Mouse (Mus musculus) midbrain, postnatal 0 days (tissue): ENCODE data around the gene Sdccag8. TPM values are rescaled to one million over a fixed set of nuclear protein-coding genes. Genes with fewer than 3 reads are reported as not detected.
A peak's percentile ranks its signal among the peaks of the same experiment; 100 is the strongest.

ENCODE experiments used
- ATAC-seq: fragments of 200-750 bp; cut with Nextera tagmentation; 2 replicates; pipeline ENCODE4 v1.8.0; 2017; ENCODE audit warnings: moderate number of reproducible peaks, mild to moderate bottlenecking, moderate TSS enrichment, moderate library complexity; ENCODE audit not compliant: low FRiP score
- DNase-seq: peaks from one replicate; pipeline ENCODE4 v3.0.0-alpha.2; 2015; ENCODE audit warnings: low spot score
- H3K27ac ChIP-seq: fragments of 300-500 bp; sonication (generic); 2 replicates; pipeline ENCODE4 v1.5.1; 2014; ENCODE audit warnings: low read depth, mild to moderate bottlenecking, low read length, mixed read lengths
- H3K27me3 ChIP-seq: fragments of 300-500 bp; sonication (generic); 2 replicates; pipeline ENCODE4 v1.6.1; 2014; ENCODE audit warnings: low read length, control low read depth, mixed read lengths; ENCODE audit not compliant: insufficient read depth
- H3K36me3 ChIP-seq: fragments of 300-500 bp; sonication (generic); 2 replicates; pipeline ENCODE4 v1.6.1; 2014; ENCODE audit warnings: low read length, control low read depth, mixed read lengths; ENCODE audit not compliant: insufficient read depth
- H3K4me1 ChIP-seq: fragments of 300-500 bp; sonication (generic); 2 replicates; pipeline ENCODE4 v1.6.1; 2014; ENCODE audit warnings: mild to moderate bottlenecking, control low read depth, antibody characterized with exemption, low read length, mixed read lengths; ENCODE audit not compliant: insufficient read depth
- H3K4me2 ChIP-seq: fragments of 300-500 bp; sonication (generic); 2 replicates; pipeline ENCODE4 v1.6.1; 2014; ENCODE audit warnings: low read depth, mild to moderate bottlenecking, low read length, mixed read lengths; ENCODE audit not compliant: poor library complexity, severe bottlenecking
- H3K4me3 ChIP-seq: fragments of 300-500 bp; sonication (generic); 2 replicates; pipeline ENCODE4 v1.5.1; 2014; ENCODE audit warnings: low read depth, mild to moderate bottlenecking, low read length, moderate library complexity
- H3K9ac ChIP-seq: fragments of 300-500 bp; sonication (generic); replicated peaks from 2 replicates; pipeline ENCODE4 v1.6.1; 2014; ENCODE audit warnings: mild to moderate bottlenecking, low read length, moderate library complexity, mixed read lengths; ENCODE audit not compliant: poor library complexity, severe bottlenecking
- H3K9me3 ChIP-seq: fragments of 300-500 bp; sonication (generic); 2 replicates; pipeline ENCODE4 v1.6.1; 2016; ENCODE audit warnings: low read length, control low read depth
- CTCF ChIP-seq: IDR thresholded peaks from 2 replicates; pipeline ENCODE4 v1.5.1; 2016; ENCODE audit warnings: antibody characterized with exemption, mild to moderate bottlenecking
- WGBS: fragments of 180-500 bp; shearing (Covaris S2); extraction: QIAGEN DNeasy Blood & Tissue Kit; methylation state at CpG from one replicate; pipeline ENCODE4 v1.1.7; 2014; 5-methylcytosine and 5-hydroxymethylcytosine counted together
- polyA plus RNA-seq: library from polyadenylated mRNA; unstranded; fragments of >200 nt; fragmentation: Nextera tagmentation; extraction: Ambion mirVana; gene quantifications from 2 replicates; pipeline ENCODE4 v1.2.1, GENCODE M21; 2015
- total RNA-seq: library from RNA; depleted of rRNA; stranded (reverse); fragments of >200 nt; gene quantifications from 2 replicates; pipeline ENCODE4 v1.2.3, GENCODE M21; 2014

The Sdccag8 gene
- total and polyA plus RNA-seq, 2 experiments from 2014 or later = 6.1 to 26.8 TPM

DNA sequence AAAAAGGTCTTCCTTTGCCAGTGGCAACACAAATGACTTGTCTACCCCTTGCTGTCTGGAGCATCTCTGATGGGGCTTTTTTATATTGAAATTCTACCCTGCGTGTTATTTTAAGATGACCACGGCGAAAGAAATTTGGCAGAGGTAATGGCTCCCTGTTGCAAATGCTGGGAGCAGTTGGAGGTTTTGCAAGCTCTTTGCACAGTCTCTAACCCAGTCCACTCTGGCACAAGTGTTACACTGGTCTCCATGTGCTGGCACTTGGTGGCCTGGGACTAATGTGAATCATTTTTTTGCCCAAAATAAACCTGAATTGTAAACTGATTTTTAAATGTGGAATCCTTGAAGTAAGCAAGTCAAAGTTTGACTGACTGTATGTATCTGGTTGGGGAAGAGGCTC lies 199.3 kb downstream of the Sdccag8 start:
- Histone ChIP-seq H3K27me3 (no peaks in the 10 kb centered on the region), H3K4me1 (peaks cover 3% of the 10 kb centered on the region; the same call in 1 of the 2 replicates), H3K9ac (no peak overlapping the region), H3K36me3 (no peaks in the 10 kb centered on the region), H3K4me2 (no peak overlapping the region), H3K9me3 (no peaks in the 10 kb centered on the region), H3K27ac (no peak overlapping the region; the same call in 1 of the 2 replicates), H3K4me3 (no peak overlapping the region)
- no peak for ATAC-seq
- no peak for TF ChIP-seq CTCF
- no peak for DNase-seq
- WGBS = 71% methylated on average over 3 of the region's 3 CpGs

DNA sequence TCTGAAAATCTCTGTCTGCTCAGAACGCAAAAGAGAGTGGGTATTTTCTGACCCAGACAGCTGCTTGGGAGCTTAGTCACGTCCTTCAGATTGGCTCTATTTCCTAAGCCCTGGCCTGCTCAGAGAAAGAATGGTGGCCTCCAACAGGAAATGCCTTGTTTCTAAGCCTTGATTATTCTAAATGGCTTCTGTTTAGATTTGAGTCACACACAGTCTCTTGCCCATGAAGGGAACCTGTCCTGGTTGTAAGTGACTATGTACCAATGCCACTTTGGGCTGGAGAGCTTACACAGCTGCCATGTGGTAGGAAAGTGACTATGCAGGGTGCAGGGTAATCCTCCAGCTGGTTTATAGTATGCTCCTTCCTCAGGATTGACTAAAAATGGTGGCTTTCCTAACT lies 199.9 kb downstream of the Sdccag8 start:
- no peak overlapping the region for H3K4me2 ChIP-seq
- WGBS = 14% methylated on average over 2 of the region's 2 CpGs
- H3K4me1 ChIP-seq = peaks cover 3% of the 10 kb centered on the region; the same call in 1 of the 2 replicates
- no peak overlapping the region for H3K9ac ChIP-seq
- peak; percentile 48 for DNase-seq
- H3K27me3 ChIP-seq = no peaks in the 10 kb centered on the region
- peak overlapping the region; percentile 39; the same call in 1 of the 2 replicates for H3K27ac ChIP-seq
- H3K9me3 ChIP-seq = no peaks in the 10 kb centered on the region
- peak; percentile 15; the same call in 1 of the 2 replicates for ATAC-seq
- no peak for TF ChIP-seq CTCF
- H3K4me3 ChIP-seq = no peak overlapping the region
- no peaks in the 10 kb centered on the region; the same call in 1 of the 2 replicates for H3K36me3 ChIP-seq

DNA sequence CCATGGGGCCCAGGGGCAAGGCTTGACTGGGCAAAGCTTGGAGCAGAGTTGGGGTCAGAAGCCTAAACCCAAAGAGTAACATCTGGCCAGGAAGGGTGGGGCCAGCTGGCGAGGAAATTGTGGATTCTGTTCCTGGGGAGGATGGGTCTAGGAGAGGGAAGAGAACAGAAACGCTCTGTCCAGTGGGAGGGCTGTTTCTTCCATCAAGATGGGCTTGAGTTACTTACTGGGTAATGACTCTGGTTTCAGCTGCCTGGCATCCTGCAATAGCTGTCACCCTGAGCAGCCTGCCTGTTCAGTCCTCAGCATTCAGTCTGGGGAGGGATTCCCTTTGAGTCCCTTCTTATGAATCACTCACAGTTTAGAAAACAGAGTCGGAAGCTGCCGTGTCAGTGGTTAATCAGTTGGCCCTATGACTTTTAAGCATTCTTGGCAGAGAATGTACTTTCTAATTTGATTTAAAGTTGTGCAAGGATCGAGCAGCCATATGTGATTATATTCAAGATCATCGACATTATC lies 200.5 kb downstream of the Sdccag8 start:
- 46% methylated on average over 6 of the region's 6 CpGs for WGBS
- Histone ChIP-seq H3K4me3 (no peak overlapping the region), H3K36me3 (no peaks in the 10 kb centered on the region; the same call in 1 of the 2 replicates), H3K9me3 (no peaks in the 10 kb centered on the region), H3K27ac (peak overlapping the region; percentile 39; the same call in 1 of the 2 replicates), H3K27me3 (no peaks in the 10 kb centered on the region), H3K4me2 (no peak overlapping the region), H3K9ac (no peak overlapping the region), H3K4me1 (peaks cover 3% of the 10 kb centered on the region; the same call in 1 of the 2 replicates)
- no peak for TF ChIP-seq CTCF
- DNase-seq (no peak), ATAC-seq (peak; percentile 1; the same call in 1 of the 2 replicates)

DNA sequence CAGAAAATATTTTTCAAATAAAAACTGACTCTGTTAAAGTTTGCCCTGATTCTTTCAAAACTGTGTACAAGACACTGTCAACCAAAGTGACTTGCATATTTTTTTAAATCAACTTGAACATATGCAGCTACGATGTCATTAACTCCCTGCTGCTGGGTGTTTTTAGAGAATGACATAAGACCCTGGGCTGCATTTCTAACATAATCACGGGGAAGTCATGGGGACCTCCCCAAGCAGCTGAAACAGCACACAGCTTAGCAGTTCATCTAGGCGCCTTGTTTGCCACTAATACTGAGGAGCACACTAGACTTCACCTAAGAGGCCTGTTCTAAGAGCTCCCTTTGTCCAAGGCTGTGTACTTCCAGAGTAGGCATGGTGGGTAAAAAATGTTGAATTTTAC lies 201.5 kb downstream of the Sdccag8 start:
- no peaks in the 10 kb centered on the region for H3K9me3 ChIP-seq
- WGBS = 33% methylated on average over 3 of the region's 3 CpGs
- ATAC-seq (no peak), DNase-seq (no peak)
- no peak for TF ChIP-seq CTCF
- H3K9ac ChIP-seq = no peak overlapping the region
- no peaks in the 10 kb centered on the region; the same call in 1 of the 2 replicates for H3K36me3 ChIP-seq
- no peaks in the 10 kb centered on the region for H3K27me3 ChIP-seq
- H3K4me2 ChIP-seq = no peak overlapping the region
- no peak overlapping the region for H3K27ac ChIP-seq
- no peak overlapping the region for H3K4me3 ChIP-seq
- no peaks in the 10 kb centered on the region for H3K4me1 ChIP-seq

DNA sequence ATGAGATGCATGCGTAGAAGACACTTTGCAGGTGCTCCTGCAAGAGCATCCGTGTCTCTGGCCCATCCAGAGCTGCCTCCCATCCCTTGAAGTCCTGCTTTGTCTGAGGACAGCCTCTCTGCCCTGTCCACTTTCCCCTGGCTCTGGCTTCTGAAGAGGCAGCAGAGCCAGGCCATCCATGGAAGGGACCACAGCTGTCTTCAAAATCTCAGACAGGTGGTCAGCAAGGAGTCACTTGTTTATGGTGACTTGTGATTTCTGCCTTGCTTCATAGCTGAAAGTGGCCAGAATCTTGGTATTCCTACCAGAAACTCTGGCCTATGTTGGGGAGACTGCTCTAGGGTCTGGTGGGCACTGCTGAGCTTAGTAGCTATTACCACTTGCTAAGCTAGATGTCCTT lies 202.3 kb downstream of the Sdccag8 start:
- no peak for TF ChIP-seq CTCF
- no peaks in the 10 kb centered on the region for H3K27me3 ChIP-seq
- H3K4me2 ChIP-seq = no peak overlapping the region
- H3K36me3 ChIP-seq = no peaks in the 10 kb centered on the region; the same call in 1 of the 2 replicates
- H3K4me1 ChIP-seq = no peaks in the 10 kb centered on the region
- H3K27ac ChIP-seq = no peak overlapping the region
- H3K4me3 ChIP-seq = no peak overlapping the region
- DNase-seq = no peak
- 77% methylated on average over 2 of the region's 2 CpGs for WGBS
- H3K9ac ChIP-seq = no peak overlapping the region
- no peak for ATAC-seq
- H3K9me3 ChIP-seq = no peaks in the 10 kb centered on the region

DNA sequence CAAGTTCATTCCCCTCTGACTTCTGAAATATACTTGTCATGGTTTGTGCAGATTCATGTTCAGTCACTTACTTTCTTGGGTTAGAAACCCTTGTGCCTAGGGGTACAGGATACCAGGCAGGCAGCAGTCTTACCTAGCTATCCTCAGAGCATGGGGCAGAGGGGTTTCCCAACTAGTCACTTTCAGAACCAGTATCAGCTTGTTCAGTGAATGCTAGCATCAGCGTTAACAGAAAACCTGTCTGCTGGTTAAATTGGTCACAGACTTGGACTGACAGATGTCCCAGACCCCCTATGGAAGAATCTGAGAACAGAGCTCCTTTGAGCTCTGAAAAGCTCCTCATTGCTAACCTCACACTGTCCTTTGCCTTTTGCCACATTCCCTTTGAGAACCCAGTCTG lies 204.3 kb downstream of the Sdccag8 start:
- no peak overlapping the region for H3K27ac ChIP-seq
- H3K4me3 ChIP-seq = no peak overlapping the region
- no peak for TF ChIP-seq CTCF
- 84% methylated on average over 1 of the region's 1 CpGs for WGBS
- no peaks in the 10 kb centered on the region for H3K9me3 ChIP-seq
- H3K27me3 ChIP-seq = no peaks in the 10 kb centered on the region
- no peaks in the 10 kb centered on the region for H3K4me1 ChIP-seq
- no peak for DNase-seq
- peaks cover 15% of the 10 kb centered on the region for H3K36me3 ChIP-seq
- no peak overlapping the region for H3K4me2 ChIP-seq
- no peak overlapping the region for H3K9ac ChIP-seq
- no peak for ATAC-seq
